Mouse (Mus musculus): ENCODE data around the gene Map7. TPM values are rescaled to one million over a fixed set of nuclear protein-coding genes. Genes with fewer than 3 reads are reported as not detected.

Map7 gene
- polyA plus RNA-seq, 1 experiment from 2014 or later, result 7.2 TPM

- DNase-seq (ENCODE audit: low spot score), result no peak
- no peak overlapping the region for H3K4me2 ChIP-seq
- H3K9ac ChIP-seq (ENCODE audit: low read depth, low read length), result no peak overlapping the region
- no peaks in the 10 kb centered on the region for H3K27me3 ChIP-seq (replicated peaks; ENCODE audit: control insufficient read depth, insufficient read depth, low read length)
- ATAC-seq (replicated peaks; ENCODE audit: low FRiP score), result no peak
- no peaks in the 10 kb centered on the region for H3K4me1 ChIP-seq (replicated peaks; ENCODE audit: control insufficient read depth, insufficient read depth, low read length)
- 59% methylated on average over 8 of the region's 8 CpGs for WGBS
- no peaks in the 10 kb centered on the region for H3K36me3 ChIP-seq (ENCODE audit: control insufficient read depth, insufficient read depth, low read length)
- no peaks in the 10 kb centered on the region for H3K9me3 ChIP-seq (ENCODE audit: control insufficient read depth, low read length)
- no peak overlapping the region for H3K27ac ChIP-seq (ENCODE audit: low read depth, low read length)
- no peak overlapping the region for H3K4me3 ChIP-seq (ENCODE audit: low read depth, low read length)
Measured at GRCm38 (mm10) chr10:20219538-20219937, 71.3 kb downstream of the Map7 start.

DNA sequence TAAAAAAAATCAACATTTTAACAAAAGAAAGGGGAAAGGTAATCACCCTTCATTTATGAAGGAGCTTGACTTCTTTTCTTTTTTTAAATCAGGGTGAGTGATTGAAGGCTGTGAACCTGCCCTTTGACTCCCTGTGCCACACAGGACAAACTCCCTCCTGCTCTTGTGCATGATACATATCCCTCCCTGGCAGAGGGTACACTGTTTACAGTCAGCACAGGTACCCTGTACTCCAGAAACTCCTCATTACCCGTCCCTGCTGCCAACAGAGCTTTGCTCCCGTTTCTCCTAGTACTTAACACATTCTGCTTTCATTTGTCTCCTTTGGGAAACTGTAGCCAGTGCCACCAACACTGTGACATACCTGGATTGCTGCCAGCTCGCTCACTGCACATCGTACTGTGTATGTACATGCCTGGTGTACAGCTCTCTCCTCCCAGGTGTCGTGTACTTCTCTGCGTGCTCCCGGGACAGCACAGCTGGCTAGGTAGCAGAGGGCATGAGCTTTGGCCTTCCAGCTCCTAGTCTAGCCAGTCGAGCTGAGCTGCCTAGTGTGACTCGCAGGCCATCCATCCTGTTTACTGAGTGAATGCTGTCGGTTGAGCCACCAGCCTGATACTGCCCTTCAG lies 72.3 kb downstream of the Map7 start:
- H3K9me3 ChIP-seq (ENCODE audit: control insufficient read depth, low read length), result no peaks in the 10 kb centered on the region
- H3K27ac ChIP-seq (ENCODE audit: low read depth, low read length), result no peak overlapping the region
- no peak overlapping the region for H3K4me2 ChIP-seq
- no peak for ATAC-seq (replicated peaks; ENCODE audit: low FRiP score)
- 77% methylated on average over 10 of the region's 10 CpGs for WGBS
- no peaks in the 10 kb centered on the region for H3K36me3 ChIP-seq (ENCODE audit: control insufficient read depth, insufficient read depth, low read length)
- no peak overlapping the region for H3K4me3 ChIP-seq (ENCODE audit: low read depth, low read length)
- no peak for DNase-seq (ENCODE audit: low spot score)
- H3K27me3 ChIP-seq (replicated peaks; ENCODE audit: control insufficient read depth, insufficient read depth, low read length), result no peaks in the 10 kb centered on the region
- no peaks in the 10 kb centered on the region for H3K4me1 ChIP-seq (replicated peaks; ENCODE audit: control insufficient read depth, insufficient read depth, low read length)
- no peak overlapping the region for H3K9ac ChIP-seq (ENCODE audit: low read depth, low read length)

GRCm38 (mm10) chr10:20222011-20222410 lies 73.7 kb downstream of the Map7 start:
- 81% methylated on average over 4 of the region's 4 CpGs for WGBS
- Histone ChIP-seq H3K4me2 (no peak overlapping the region), H3K36me3 (ENCODE audit: control insufficient read depth, insufficient read depth, low read length) (no peaks in the 10 kb centered on the region), H3K9ac (ENCODE audit: low read depth, low read length) (no peak overlapping the region), H3K4me1 (replicated peaks; ENCODE audit: control insufficient read depth, insufficient read depth, low read length) (no peaks in the 10 kb centered on the region), H3K4me3 (ENCODE audit: low read depth, low read length) (no peak overlapping the region), H3K9me3 (ENCODE audit: control insufficient read depth, low read length) (no peaks in the 10 kb centered on the region), H3K27me3 (replicated peaks; ENCODE audit: control insufficient read depth, insufficient read depth, low read length) (no peaks in the 10 kb centered on the region), H3K27ac (ENCODE audit: low read depth, low read length) (no peak overlapping the region)
- ATAC-seq (replicated peaks; ENCODE audit: low FRiP score) (no peak), DNase-seq (ENCODE audit: low spot score) (no peak)

DNA sequence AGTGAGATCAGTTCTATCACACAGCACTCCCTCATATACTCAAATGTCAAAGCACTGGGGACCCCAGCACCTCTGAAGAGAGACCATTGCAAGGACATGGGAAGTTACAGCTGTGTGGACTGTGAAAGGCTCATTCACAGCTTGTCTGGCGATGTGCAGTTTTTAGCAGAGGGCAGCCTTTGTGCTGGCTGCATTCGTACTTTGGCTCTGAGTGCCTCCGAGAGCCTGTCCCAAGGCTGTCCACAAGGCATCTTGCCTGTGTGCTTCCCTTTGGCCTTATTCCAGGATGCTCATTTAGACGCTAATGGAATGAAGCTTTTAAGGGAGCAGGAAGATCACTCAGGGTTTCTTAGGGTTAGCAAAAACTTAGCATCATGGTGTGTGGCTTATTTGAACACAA lies 78.5 kb downstream of the Map7 start:
- 82% methylated on average over 4 of the region's 4 CpGs for WGBS
- H3K9ac ChIP-seq (ENCODE audit: low read depth, low read length), result no peak overlapping the region
- H3K4me3 ChIP-seq (ENCODE audit: low read depth, low read length), result no peak overlapping the region
- DNase-seq (ENCODE audit: low spot score) (no peak), ATAC-seq (replicated peaks; ENCODE audit: low FRiP score) (no peak)
- no peak overlapping the region for H3K4me2 ChIP-seq
- no peaks in the 10 kb centered on the region for H3K27me3 ChIP-seq (replicated peaks; ENCODE audit: control insufficient read depth, insufficient read depth, low read length)
- H3K9me3 ChIP-seq (ENCODE audit: control insufficient read depth, low read length), result no peaks in the 10 kb centered on the region
- no peaks in the 10 kb centered on the region for H3K36me3 ChIP-seq (ENCODE audit: control insufficient read depth, insufficient read depth, low read length)
- H3K27ac ChIP-seq (ENCODE audit: low read depth, low read length), result no peak overlapping the region
- no peaks in the 10 kb centered on the region for H3K4me1 ChIP-seq (replicated peaks; ENCODE audit: control insufficient read depth, insufficient read depth, low read length)

GRCm38 (mm10) chr10:20230026-20230425 lies 81.8 kb downstream of the Map7 start:
- H3K27me3 ChIP-seq (replicated peaks; ENCODE audit: control insufficient read depth, insufficient read depth, low read length), result no peaks in the 10 kb centered on the region
- no peak overlapping the region for H3K27ac ChIP-seq (ENCODE audit: low read depth, low read length)
- no peak overlapping the region for H3K9ac ChIP-seq (ENCODE audit: low read depth, low read length)
- no peak for DNase-seq (ENCODE audit: low spot score)
- H3K4me1 ChIP-seq (replicated peaks; ENCODE audit: control insufficient read depth, insufficient read depth, low read length), result peaks cover 5% of the 10 kb centered on the region; the same call in 1 of the 2 replicates
- H3K4me3 ChIP-seq (ENCODE audit: low read depth, low read length), result no peak overlapping the region
- WGBS, result 74% methylated on average over 5 of the region's 5 CpGs
- no peak overlapping the region for H3K4me2 ChIP-seq
- no peak for ATAC-seq (replicated peaks; ENCODE audit: low FRiP score)
- H3K36me3 ChIP-seq (ENCODE audit: control insufficient read depth, insufficient read depth, low read length), result no peaks in the 10 kb centered on the region
- no peaks in the 10 kb centered on the region for H3K9me3 ChIP-seq (ENCODE audit: control insufficient read depth, low read length)

DNA sequence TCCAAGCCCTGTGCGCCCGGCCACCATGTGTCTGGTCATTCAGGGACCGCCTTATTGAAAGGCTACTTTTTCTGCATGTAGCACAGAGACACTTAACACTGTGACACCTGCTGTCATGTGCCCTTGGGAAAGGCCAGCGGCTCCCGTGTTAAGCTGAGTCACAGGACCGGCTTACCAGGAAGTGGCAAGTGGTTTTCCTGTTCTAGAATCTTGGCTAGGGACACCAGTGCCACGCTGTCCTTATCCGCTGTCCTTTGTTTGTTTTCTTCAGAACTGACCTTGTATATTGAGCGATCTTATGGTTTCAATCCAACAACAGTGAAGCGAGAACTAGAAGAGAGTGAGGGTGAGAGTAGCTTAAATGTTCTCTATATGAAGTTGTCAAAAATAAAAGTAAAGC lies 85.2 kb downstream of the Map7 start:
- DNase-seq (ENCODE audit: low spot score), result no peak
- no peak overlapping the region for H3K4me3 ChIP-seq (ENCODE audit: low read depth, low read length)
- no peaks in the 10 kb centered on the region for H3K9me3 ChIP-seq (ENCODE audit: control insufficient read depth, low read length)

GRCm38 (mm10) chr10:20234466-20234865 lies 86.2 kb downstream of the Map7 start:
- 50% methylated on average over 4 of the region's 4 CpGs for WGBS
- Histone ChIP-seq H3K9me3 (ENCODE audit: control insufficient read depth, low read length) (no peaks in the 10 kb centered on the region), H3K36me3 (ENCODE audit: control insufficient read depth, insufficient read depth, low read length) (no peaks in the 10 kb centered on the region), H3K9ac (ENCODE audit: low read depth, low read length) (no peak overlapping the region), H3K4me3 (ENCODE audit: low read depth, low read length) (no peak overlapping the region), H3K27me3 (replicated peaks; ENCODE audit: control insufficient read depth, insufficient read depth, low read length) (no peaks in the 10 kb centered on the region), H3K27ac (ENCODE audit: low read depth, low read length) (peak overlapping the region; percentile 28; the same call in 1 of the 2 replicates), H3K4me1 (replicated peaks; ENCODE audit: control insufficient read depth, insufficient read depth, low read length) (peaks cover 5% of the 10 kb centered on the region; the same call in 1 of the 2 replicates), H3K4me2 (no peak overlapping the region)
- no peak for ATAC-seq (replicated peaks; ENCODE audit: low FRiP score)
- no peak for DNase-seq (ENCODE audit: low spot score)

More for the DNA sequence above, 85.2 kb downstream of the Map7 start:
- WGBS, result 72% methylated on average over 10 of the region's 10 CpGs
- Histone ChIP-seq H3K36me3 (ENCODE audit: control insufficient read depth, insufficient read depth, low read length) (no peaks in the 10 kb centered on the region), H3K4me1 (replicated peaks; ENCODE audit: control insufficient read depth, insufficient read depth, low read length) (peaks cover 5% of the 10 kb centered on the region; the same call in 1 of the 2 replicates), H3K4me2 (no peak overlapping the region), H3K27me3 (replicated peaks; ENCODE audit: control insufficient read depth, insufficient read depth, low read length) (no peaks in the 10 kb centered on the region), H3K27ac (ENCODE audit: low read depth, low read length) (no peak overlapping the region), H3K9ac (ENCODE audit: low read depth, low read length) (no peak overlapping the region)
- no peak for ATAC-seq (replicated peaks; ENCODE audit: low FRiP score)

GRCm38 (mm10) chr10:20235656-20236055 lies 87.4 kb downstream of the Map7 start:
- Histone ChIP-seq H3K9me3 (ENCODE audit: control insufficient read depth, low read length) (no peaks in the 10 kb centered on the region), H3K4me3 (ENCODE audit: low read depth, low read length) (no peak overlapping the region), H3K9ac (ENCODE audit: low read depth, low read length) (no peak overlapping the region), H3K27me3 (replicated peaks; ENCODE audit: control insufficient read depth, insufficient read depth, low read length) (no peaks in the 10 kb centered on the region), H3K36me3 (ENCODE audit: control insufficient read depth, insufficient read depth, low read length) (no peaks in the 10 kb centered on the region), H3K27ac (ENCODE audit: low read depth, low read length) (no peak overlapping the region), H3K4me1 (replicated peaks; ENCODE audit: control insufficient read depth, insufficient read depth, low read length) (peaks cover 5% of the 10 kb centered on the region; the same call in 1 of the 2 replicates), H3K4me2 (no peak overlapping the region)
- DNase-seq (ENCODE audit: low spot score), result no peak
- WGBS, result 71% methylated on average over 3 of the region's 3 CpGs
- no peak for ATAC-seq (replicated peaks; ENCODE audit: low FRiP score)

DNA sequence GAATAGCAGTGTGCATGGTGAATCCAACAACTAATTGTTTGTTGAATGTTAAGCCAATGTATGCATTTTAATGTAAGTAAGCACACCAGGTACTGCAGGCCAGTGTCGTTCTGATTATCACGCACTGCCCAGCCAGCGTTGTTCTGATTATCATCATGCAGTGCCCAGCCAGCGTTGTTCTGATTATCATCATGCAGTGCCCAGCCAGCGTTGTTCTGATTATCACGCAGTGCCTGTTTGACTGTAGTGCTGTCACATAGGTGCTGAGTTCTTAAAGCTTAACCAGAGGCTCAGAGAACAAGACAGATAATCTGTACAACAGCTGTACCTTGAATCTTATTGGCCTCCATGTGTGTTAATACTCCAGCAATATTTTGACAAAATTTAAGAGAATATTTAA lies 88.0 kb downstream of the Map7 start:
- Histone ChIP-seq H3K27ac (ENCODE audit: low read depth, low read length) (no peak overlapping the region), H3K4me1 (replicated peaks; ENCODE audit: control insufficient read depth, insufficient read depth, low read length) (peaks cover 5% of the 10 kb centered on the region; the same call in 1 of the 2 replicates), H3K9me3 (ENCODE audit: control insufficient read depth, low read length) (no peaks in the 10 kb centered on the region), H3K36me3 (ENCODE audit: control insufficient read depth, insufficient read depth, low read length) (no peaks in the 10 kb centered on the region), H3K27me3 (replicated peaks; ENCODE audit: control insufficient read depth, insufficient read depth, low read length) (no peaks in the 10 kb centered on the region), H3K4me3 (ENCODE audit: low read depth, low read length) (no peak overlapping the region), H3K4me2 (no peak overlapping the region), H3K9ac (ENCODE audit: low read depth, low read length) (no peak overlapping the region)
- WGBS, result 74% methylated on average over 6 of the region's 6 CpGs
- DNase-seq (ENCODE audit: low spot score), result no peak
- no peak for ATAC-seq (replicated peaks; ENCODE audit: low FRiP score)

All from liver, embryonic 11.5 days (tissue).